Mouse (Mus musculus) olfactory bulb, adult 2 months (tissue): ENCODE measurements around the gene Myo6.

ENCODE experiments used
- CTCF ChIP-seq: fragments of 200-500 bp; IDR thresholded peaks from 2 replicates; pipeline ENCODE4 v1.5.1; 2012; ENCODE audit warnings: low read depth, mild to moderate bottlenecking, low read length, moderate library complexity; ENCODE audit not compliant: insufficient read depth
- POLR2A ChIP-seq: fragments of 200-500 bp; IDR thresholded peaks from 2 replicates; pipeline ENCODE4 v1.6.1; 2012; ENCODE audit warnings: mild to moderate bottlenecking, low read depth, low read length, moderate library complexity; ENCODE audit not compliant: insufficient read depth

DNA sequence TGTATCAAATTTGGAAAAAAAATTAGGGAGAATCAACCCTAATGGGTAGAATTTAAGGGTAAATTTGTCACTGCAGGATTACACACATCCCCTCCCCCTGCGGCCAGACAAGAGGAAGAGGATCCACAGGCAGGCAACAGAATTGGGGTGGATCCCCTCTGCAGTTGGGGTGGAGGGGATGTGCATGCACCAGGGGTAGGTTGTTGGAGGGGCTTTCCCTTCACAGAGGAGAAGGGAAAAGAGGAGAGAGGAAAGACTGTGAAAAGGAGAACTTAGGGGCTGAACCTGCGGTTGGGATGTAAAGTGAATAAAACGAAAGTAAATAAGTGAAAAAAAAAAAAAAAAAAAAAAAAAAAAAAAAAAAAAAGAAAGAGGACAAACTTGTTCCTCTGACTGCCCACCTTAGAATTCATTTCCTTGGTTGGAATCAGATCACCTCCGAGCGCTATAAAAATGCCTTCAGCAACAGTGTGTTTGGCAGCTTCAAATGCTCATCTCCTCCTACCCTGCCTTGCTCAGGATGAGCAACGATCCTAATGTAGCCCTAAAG lies 179.7 kb downstream of the Myo6 start:
- TF ChIP-seq POLR2A (no peak), CTCF (no peak)
